ENCODE assay signal across 21 mouse cellular contexts in genomic region chr2:164425401-164425800, GRCm38 (mm10). TPM values are rescaled to one million over a fixed set of nuclear protein-coding genes. Genes with fewer than 3 reads are reported as not detected.
DNase-seq lines count a peak whose midpoint lies in the region; TF ChIP-seq lines count a peak whose summit lies in the region.
"Had no signal": no experiment of that assay in that cellular context is flagged by ENCODE, and none has a peak within 500 bp of the region (broad histone marks: within the 10 kb centered on the region; RNA-seq: fewer than 3 reads in every experiment).

No protein-coding gene starts in this region.

- intact Hi-C loops in gastrocnemius, adult 2 months (cut with DNase I), result no loop called here
- intact Hi-C loops in left cerebral cortex, postnatal 4 days (cut with DNase I), result loop anchor here (10.0 kb wide), 1 partner anchor 139 kb away; the partner anchor contains the start of gene Wfdc2
- intact Hi-C loops in left cerebral cortex, postnatal 36 days (cut with DNase I), result no loop called here

- H3K4me3 ChIP-seq in gastrocnemius, adult 2 months, result no peak overlapping the region
- H3K4me3 ChIP-seq: embryonic facial prominence, embryonic 12.5 days; heart, embryonic 15.5 days; layer of hippocampus, adult 2 months; limb, embryonic 12.5 days; liver, embryonic 13.5 days; midbrain, embryonic 12.5 days; neural tube, embryonic 15.5 days; stomach, embryonic 15.5 days had no signal

- no peak for TF ChIP-seq CTCF in gastrocnemius, adult 2 months (IDR thresholded peaks at IDR 0.05)

- peak overlapping the region; percentile 35; the same call in 1 of the 2 replicates for H3K27ac ChIP-seq in gastrocnemius, adult 2 months
- H3K27ac ChIP-seq: embryonic facial prominence, embryonic 12.5 days; heart, embryonic 15.5 days; layer of hippocampus, adult 2 months; limb, embryonic 12.5 days; liver, embryonic 13.5 days; midbrain, embryonic 12.5 days; neural tube, embryonic 15.5 days; stomach, embryonic 15.5 days had no signal

- peak; percentile 73 to 83 for DNase-seq in cerebellum, postnatal 10 days
- DNase-seq in cerebellum, adult 11-12 months, result no peak
- peak; percentile 76 for DNase-seq in gastrocnemius, adult 2 months
- DNase-seq in gastrocnemius, postnatal 25 days, result no peak
- DNase-seq in left cerebral cortex, postnatal 4 days, result peak; percentile 59
- DNase-seq in left cerebral cortex, postnatal 36 days (ENCODE audit: low spot score in 2 of 2), result no peak
- DNase-seq in adrenal gland, adult 18-20 months (ENCODE audit: low spot score in 2 of 2), result no peak
- DNase-seq: liver, embryonic 13.5 days; lung, adult 2 months; lung, postnatal 14 days; thymus, postnatal 25 days had no signal

RNA-seq across cellular contexts. Expression of gene Sdc4, which starts 18.3 kb away (rescaled TPM):
- total RNA-seq in gastrocnemius, adult 2 months (2021), result 10 to 100 TPM; 39.8 to 95.4 TPM
- total RNA-seq in gastrocnemius, postnatal 25 days (2021), result 10 to 100 TPM; 28.0 to 62.1 TPM
- 10 to 100 TPM in 1 of 2 experiments, 1 to 10 TPM in 1; 9.6 to 12.6 TPM for total RNA-seq in left cerebral cortex, postnatal 4 days (2021)
- 10 to 100 TPM; 98.5 TPM for total RNA-seq in left cerebral cortex, postnatal 36 days (2021)
- total RNA-seq in adrenal gland, adult 18-20 months (2021), result 100 to 1,000 TPM; 133 to 150 TPM
- total RNA-seq: megakaryocyte progenitor cell, adult 5-6 weeks had no signal

RNA-seq across cellular contexts. Expression of gene Matn4, which starts 20.4 kb away (rescaled TPM):
- total RNA-seq in gastrocnemius, adult 2 months (2021), result 1 to 10 TPM in 1 of 2 experiments, under 1 TPM in 1; 0.56 to 1.7 TPM
- total RNA-seq in gastrocnemius, postnatal 25 days (2021), result 1 to 10 TPM; 1.0 to 2.3 TPM
- total RNA-seq in left cerebral cortex, postnatal 4 days (2021), result 1 to 10 TPM; 9.6 to 9.8 TPM
- 10 to 100 TPM; 11.4 to 13.0 TPM for total RNA-seq in left cerebral cortex, postnatal 36 days (2021)
- 1 to 10 TPM in 1 of 2 experiments, under 1 TPM in 1; 0.76 to 1.7 TPM for total RNA-seq in adrenal gland, adult 18-20 months (2021)
- total RNA-seq: hematopoietic stem cell, adult 5-6 weeks; megakaryocyte progenitor cell, adult 5-6 weeks had no signal

RNA-seq across cellular contexts. Expression of gene Rbpjl, which starts 22.5 kb away (rescaled TPM):
- not detected for total RNA-seq in gastrocnemius, adult 2 months (2021)
- not detected for total RNA-seq in gastrocnemius, postnatal 25 days (2021)
- under 1 TPM; 0.24 to 0.40 TPM for total RNA-seq in left cerebral cortex, postnatal 4 days (2021)
- total RNA-seq in left cerebral cortex, postnatal 36 days (2021), result under 1 TPM; 0.30 to 0.34 TPM
- not detected for total RNA-seq in adrenal gland, adult 18-20 months (2021)
- total RNA-seq: adrenal gland, postnatal 14 days; hematopoietic stem cell, adult 5-6 weeks; megakaryocyte progenitor cell, adult 5-6 weeks had no signal

RNA-seq across cellular contexts. Expression of gene Sys1, which starts 31.4 kb away (rescaled TPM):
- 10 to 100 TPM; 21.7 to 24.7 TPM for total RNA-seq in gastrocnemius, adult 2 months (2021)
- total RNA-seq in gastrocnemius, postnatal 25 days (2021), result 10 to 100 TPM; 17.2 to 20.2 TPM
- total RNA-seq in left cerebral cortex, postnatal 4 days (2021), result 10 to 100 TPM; 42.5 to 45.8 TPM
- total RNA-seq in left cerebral cortex, postnatal 36 days (2021), result 10 to 100 TPM; 34.7 to 40.4 TPM
- 10 to 100 TPM; 28.7 to 33.3 TPM for total RNA-seq in adrenal gland, adult 18-20 months (2021)

RNA-seq across cellular contexts. Expression of gene Gm20458, which starts 35.4 kb away (rescaled TPM):
- 1 to 10 TPM; 7.6 to 9.4 TPM for total RNA-seq in gastrocnemius, adult 2 months (2021)
- 1 to 10 TPM; 3.2 to 8.9 TPM for total RNA-seq in gastrocnemius, postnatal 25 days (2021)
- total RNA-seq in left cerebral cortex, postnatal 4 days (2021), result 1 to 10 TPM in 1 of 2 experiments, not detected in 1; 2.9 TPM
- total RNA-seq in left cerebral cortex, postnatal 36 days (2021), result 10 to 100 TPM in 1 of 2 experiments, 1 to 10 TPM in 1; 8.1 to 14.9 TPM
- total RNA-seq in adrenal gland, adult 18-20 months (2021), result 1 to 10 TPM in 1 of 2 experiments, not detected in 1; 5.7 TPM
- total RNA-seq: hematopoietic stem cell, adult 5-6 weeks; megakaryocyte progenitor cell, adult 5-6 weeks had no signal

Comparison
In these comparisons a context has a peak if more than half of its experiments do, and no peak if none do; other contexts are left out.
1. DNase-seq: peak in cerebellum, postnatal 10 days (2 of 2), gastrocnemius, adult 2 months (single experiment) and left cerebral cortex, postnatal 4 days (single experiment); none in cerebellum, adult 11-12 months (single experiment), gastrocnemius, postnatal 25 days (single experiment), left cerebral cortex, postnatal 36 days (0 of 2) and adrenal gland, adult 18-20 months (0 of 2).